Mouse (Mus musculus): ENCODE data around the gene Gmds.

GRCm38 (mm10) chr13:32143651-32144050 lies 194.9 kb downstream of the Gmds start:
- TF ChIP-seq CTCF (IDR thresholded peaks at IDR 0.05; ENCODE audit: borderline replicate concordance, control insufficient read depth, extremely low read depth, insufficient read depth, low read length, poor library complexity) (no peak), POLR2A (IDR thresholded peaks at IDR 0.05; ENCODE audit: control insufficient read depth, extremely low read depth, insufficient read depth, low read length, poor library complexity) (no peak)

Data from thymus, adult 2 months (tissue).